Mouse (Mus musculus): ENCODE measurements around the gene Ccl26. TPM values are rescaled to one million over a fixed set of nuclear protein-coding genes. Genes with fewer than 3 reads are reported as not detected.

Gene Ccl26
- polyA plus RNA-seq, 1 experiment from 2014 or later, result not detected

DNA sequence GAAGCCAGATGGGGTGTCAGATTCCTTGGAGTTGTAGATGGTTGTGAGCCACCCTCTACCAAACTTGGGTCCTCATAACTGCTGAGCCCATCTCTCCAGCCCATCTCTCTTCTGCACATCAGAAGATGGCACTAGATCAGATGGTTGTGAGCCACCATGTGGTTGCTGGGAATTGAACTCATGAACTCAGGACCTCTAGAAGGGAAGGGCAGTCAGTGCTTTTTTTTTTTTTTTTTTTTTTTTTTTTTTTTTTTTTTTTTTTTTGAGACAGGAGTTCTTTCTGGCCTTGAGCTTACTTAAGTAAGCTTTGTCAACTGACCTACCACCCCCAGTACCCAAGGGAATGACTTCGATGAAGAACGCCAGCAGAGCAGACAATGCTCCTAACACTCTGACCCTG is 15.4 kb downstream of the Ccl26 start:
- no peak for TF ChIP-seq CTCF (IDR thresholded peaks at IDR 0.05; ENCODE audit: low read depth)
- H3K4me1 ChIP-seq (replicated peaks; ENCODE audit: control insufficient read depth, insufficient read depth, low read length), result no peaks in the 10 kb centered on the region; the same call in 1 of the 2 replicates
- no peaks in the 10 kb centered on the region for H3K36me3 ChIP-seq (ENCODE audit: control insufficient read depth, insufficient read depth)
- H3K27ac ChIP-seq (ENCODE audit: low read depth, low read length), result no peak overlapping the region
- H3K9me3 ChIP-seq (ENCODE audit: control insufficient read depth), result no peaks in the 10 kb centered on the region
- H3K9ac ChIP-seq (ENCODE audit: low read depth, low read length), result no peak overlapping the region
- no peak overlapping the region for H3K4me2 ChIP-seq (replicated peaks; ENCODE audit: low read depth)
- ATAC-seq, result no peak
- peaks cover 9% of the 10 kb centered on the region for H3K27me3 ChIP-seq (replicated peaks; ENCODE audit: control insufficient read depth, insufficient read depth, low read length)
- WGBS, result 48% methylated on average over 2 of the region's 2 CpGs
- no peak overlapping the region for H3K4me3 ChIP-seq (ENCODE audit: low read depth, low read length)

- Histone ChIP-seq H3K9ac (ENCODE audit: low read depth, low read length) (peak within 1 kb of the TSS; percentile 45), H3K36me3 (ENCODE audit: control insufficient read depth, insufficient read depth) (no peaks in the 10 kb centered on the region), H3K4me3 (ENCODE audit: low read depth, low read length) (peak within 1 kb of the TSS; percentile 70), H3K27me3 (replicated peaks; ENCODE audit: control insufficient read depth, insufficient read depth, low read length) (peaks cover 9% of the 10 kb centered on the region), H3K4me2 (replicated peaks; ENCODE audit: low read depth) (peak within 1 kb of the TSS; percentile 80), H3K4me1 (replicated peaks; ENCODE audit: control insufficient read depth, insufficient read depth, low read length) (no peaks in the 10 kb centered on the region; the same call in 1 of the 2 replicates), H3K9me3 (ENCODE audit: control insufficient read depth) (no peaks in the 10 kb centered on the region), H3K27ac (ENCODE audit: low read depth, low read length) (no peak within 1 kb of the TSS)
- under 1% methylated on average over 46 of the region's 46 CpGs for WGBS
- TF ChIP-seq CTCF (IDR thresholded peaks at IDR 0.05; ENCODE audit: low read depth), result peak; percentile 82
- ATAC-seq, result peak; percentile 99
Observed at GRCm38 (mm10) chr5:135544865-135545797, 18.2 kb downstream of the Ccl26 start, which contains the start of gene Hip1. Hip1 (minus strand) TSS chr5:135545120.

DNA sequence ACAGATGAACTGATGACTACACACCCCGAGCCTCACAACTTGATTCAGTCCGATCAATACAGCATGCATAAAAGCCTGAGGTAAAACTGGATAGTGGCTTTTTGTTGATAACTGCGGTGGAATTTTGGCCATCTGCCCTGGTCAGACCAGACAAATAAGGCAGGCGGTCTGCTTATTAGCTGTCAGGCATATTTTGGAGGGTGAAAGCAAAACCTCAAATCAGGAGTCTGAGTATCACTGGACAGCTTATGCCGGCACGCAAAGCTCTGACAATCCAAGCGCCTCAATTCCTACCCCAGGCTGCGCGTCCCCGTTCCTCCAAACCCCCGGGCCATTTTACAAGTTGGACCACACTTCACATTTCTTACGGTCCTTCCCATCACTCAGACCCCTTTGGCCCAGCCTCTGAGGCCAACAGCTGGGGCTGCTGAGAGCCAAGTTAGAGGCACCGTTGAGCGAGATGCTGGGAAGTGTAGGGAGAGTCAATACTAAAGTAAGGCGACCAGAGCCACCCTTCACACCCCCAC is 19.3 kb downstream of the Ccl26 start:
- Histone ChIP-seq H3K36me3 (ENCODE audit: control insufficient read depth, insufficient read depth) (no peaks in the 10 kb centered on the region), H3K9ac (ENCODE audit: low read depth, low read length) (0 out of 2 replicates have a peak overlapping the region, but pooled peaks have one; percentile 45), H3K4me1 (replicated peaks; ENCODE audit: control insufficient read depth, insufficient read depth, low read length) (no peaks in the 10 kb centered on the region; the same call in 1 of the 2 replicates), H3K4me3 (ENCODE audit: low read depth, low read length) (peak overlapping the region; percentile 70), H3K4me2 (replicated peaks; ENCODE audit: low read depth) (peak overlapping the region; percentile 80), H3K9me3 (ENCODE audit: control insufficient read depth) (no peaks in the 10 kb centered on the region), H3K27me3 (replicated peaks; ENCODE audit: control insufficient read depth, insufficient read depth, low read length) (peaks cover 9% of the 10 kb centered on the region), H3K27ac (ENCODE audit: low read depth, low read length) (no peak overlapping the region)
- TF ChIP-seq CTCF (IDR thresholded peaks at IDR 0.05; ENCODE audit: low read depth), result no peak
- no peak for ATAC-seq
- WGBS, result 8% methylated on average over 15 of the region's 15 CpGs

GRCm38 (mm10) chr5:135537794-135538214 is 25.6 kb downstream of the Ccl26 start:
- Histone ChIP-seq H3K4me3 (ENCODE audit: low read depth, low read length) (no peak overlapping the region), H3K27ac (ENCODE audit: low read depth, low read length) (no peak overlapping the region), H3K9ac (ENCODE audit: low read depth, low read length) (no peak overlapping the region), H3K4me1 (replicated peaks; ENCODE audit: control insufficient read depth, insufficient read depth, low read length) (no peaks in the 10 kb centered on the region), H3K27me3 (replicated peaks; ENCODE audit: control insufficient read depth, insufficient read depth, low read length) (no peaks in the 10 kb centered on the region), H3K36me3 (ENCODE audit: control insufficient read depth, insufficient read depth) (no peaks in the 10 kb centered on the region), H3K4me2 (replicated peaks; ENCODE audit: low read depth) (no peak overlapping the region), H3K9me3 (ENCODE audit: control insufficient read depth) (no peaks in the 10 kb centered on the region)
- TF ChIP-seq CTCF (IDR thresholded peaks at IDR 0.05; ENCODE audit: low read depth), result no peak
- ATAC-seq, result no peak; the same call in 1 of the 2 replicates
- 79% methylated on average over 10 of the region's 10 CpGs for WGBS

DNA sequence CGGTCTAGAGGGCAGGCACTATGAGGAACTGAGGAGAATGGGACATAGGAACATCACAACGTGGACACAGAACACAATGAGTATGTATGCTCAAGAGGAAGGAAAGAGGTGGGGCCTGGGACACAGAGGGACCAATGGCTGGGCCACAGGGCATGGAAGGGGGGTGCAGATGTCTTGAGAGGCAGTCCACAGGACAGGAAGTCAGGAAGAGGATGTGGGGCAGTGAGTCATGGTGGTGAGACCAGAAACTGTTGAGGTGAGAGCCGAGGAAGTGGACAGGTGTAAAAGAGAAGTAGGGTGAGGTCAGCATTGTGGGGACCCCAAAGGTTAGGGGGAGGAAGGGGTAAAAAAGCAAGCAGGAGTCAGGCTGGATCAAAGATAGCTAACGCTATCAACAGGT is 26.0 kb downstream of the Ccl26 start:
- no peaks in the 10 kb centered on the region for H3K27me3 ChIP-seq (replicated peaks; ENCODE audit: control insufficient read depth, insufficient read depth, low read length)
- H3K4me1 ChIP-seq (replicated peaks; ENCODE audit: control insufficient read depth, insufficient read depth, low read length), result no peaks in the 10 kb centered on the region
- no peak overlapping the region for H3K9ac ChIP-seq (ENCODE audit: low read depth, low read length)
- 71% methylated on average over 4 of the region's 4 CpGs for WGBS
- H3K4me3 ChIP-seq (ENCODE audit: low read depth, low read length), result no peak overlapping the region
- 0 out of 2 replicates have a peak, but pooled peaks have one; percentile 25 for ATAC-seq
- no peaks in the 10 kb centered on the region for H3K9me3 ChIP-seq (ENCODE audit: control insufficient read depth)
- H3K4me2 ChIP-seq (replicated peaks; ENCODE audit: low read depth), result no peak overlapping the region
- no peak overlapping the region for H3K27ac ChIP-seq (ENCODE audit: low read depth, low read length)
- H3K36me3 ChIP-seq (ENCODE audit: control insufficient read depth, insufficient read depth), result no peaks in the 10 kb centered on the region
- no peak for TF ChIP-seq CTCF (IDR thresholded peaks at IDR 0.05; ENCODE audit: low read depth)

DNA sequence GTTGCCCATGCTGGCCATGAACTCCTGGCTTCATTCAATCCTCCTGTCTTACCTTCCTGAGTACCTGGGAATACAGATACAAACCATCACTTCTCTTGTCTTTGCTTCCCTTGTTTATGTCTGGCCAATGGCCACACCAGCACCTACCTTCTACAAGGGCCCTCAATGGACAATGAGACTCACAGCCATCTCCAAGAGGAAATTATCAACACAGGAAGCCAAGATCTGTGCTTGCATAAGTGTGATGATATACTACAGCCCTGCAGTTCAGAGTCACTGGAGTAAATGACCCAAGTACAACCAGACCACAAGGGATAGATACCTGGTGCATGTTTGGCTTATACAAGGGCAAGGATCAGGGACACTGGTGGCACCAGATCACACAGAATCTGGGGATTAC is 27.5 kb downstream of the Ccl26 start:
- no peak for TF ChIP-seq CTCF (IDR thresholded peaks at IDR 0.05; ENCODE audit: low read depth)
- H3K9me3 ChIP-seq (ENCODE audit: control insufficient read depth), result no peaks in the 10 kb centered on the region
- no peak overlapping the region for H3K4me3 ChIP-seq (ENCODE audit: low read depth, low read length)
- H3K36me3 ChIP-seq (ENCODE audit: control insufficient read depth, insufficient read depth), result no peaks in the 10 kb centered on the region
- ATAC-seq, result no peak
- H3K27me3 ChIP-seq (replicated peaks; ENCODE audit: control insufficient read depth, insufficient read depth, low read length), result no peaks in the 10 kb centered on the region
- no peaks in the 10 kb centered on the region for H3K4me1 ChIP-seq (replicated peaks; ENCODE audit: control insufficient read depth, insufficient read depth, low read length)
- no peak overlapping the region for H3K4me2 ChIP-seq (replicated peaks; ENCODE audit: low read depth)
- H3K9ac ChIP-seq (ENCODE audit: low read depth, low read length), result no peak overlapping the region
- no peak overlapping the region for H3K27ac ChIP-seq (ENCODE audit: low read depth, low read length)

Measured in intestine, postnatal 0 days (tissue).